Mouse (Mus musculus) neutrophil, adult 83 days (primary cell): Measurements from ENCODE around the gene Arl8b. TPM values are rescaled to one million over a fixed set of nuclear protein-coding genes. Genes with fewer than 3 reads are reported as not detected.

Source experiments
- total RNA-seq, 2 experiments: library from RNA; stranded (reverse); gene quantifications; one replicate each; pipeline ENCODE4 v1.2.4; 2023

Gene Arl8b
- total RNA-seq = 10 to 100 TPM; 48.3 to 49.9 TPM

DNA sequence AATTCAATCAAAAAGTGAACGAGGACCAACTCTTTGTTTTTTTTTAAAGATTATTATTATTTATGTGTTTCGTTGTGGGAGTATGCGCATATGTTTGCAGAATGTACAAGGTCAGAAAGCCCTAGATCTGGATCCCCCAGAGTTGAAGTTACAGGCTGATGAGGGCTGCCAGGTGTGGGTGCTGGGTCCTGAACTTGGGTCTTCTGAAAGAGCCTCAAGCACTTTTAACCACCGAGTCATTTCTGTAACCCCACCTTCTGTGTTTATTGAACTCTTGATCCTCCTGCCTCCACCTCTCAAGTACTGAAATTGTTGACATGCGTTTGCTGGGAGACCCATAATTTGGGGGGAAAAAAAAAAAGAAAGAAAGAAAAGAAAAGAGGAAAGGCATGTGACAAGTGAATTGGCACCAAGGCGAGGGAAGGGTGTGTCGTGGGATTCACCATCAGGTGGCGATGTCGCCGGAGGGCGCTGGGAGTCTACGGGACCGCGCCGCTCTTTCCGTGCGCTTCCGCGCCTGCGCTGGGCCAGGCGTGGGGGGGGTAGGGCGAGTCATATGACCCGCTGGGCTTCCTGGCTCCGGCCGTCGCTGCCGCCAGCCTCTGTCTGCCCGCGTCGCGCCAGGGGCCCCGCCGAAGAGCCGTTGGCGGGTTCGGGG lies at the start of gene Arl8b:
Arl8b (plus strand) TSS at position 574 of the 658 bp plus-strand sequence.

DNA sequence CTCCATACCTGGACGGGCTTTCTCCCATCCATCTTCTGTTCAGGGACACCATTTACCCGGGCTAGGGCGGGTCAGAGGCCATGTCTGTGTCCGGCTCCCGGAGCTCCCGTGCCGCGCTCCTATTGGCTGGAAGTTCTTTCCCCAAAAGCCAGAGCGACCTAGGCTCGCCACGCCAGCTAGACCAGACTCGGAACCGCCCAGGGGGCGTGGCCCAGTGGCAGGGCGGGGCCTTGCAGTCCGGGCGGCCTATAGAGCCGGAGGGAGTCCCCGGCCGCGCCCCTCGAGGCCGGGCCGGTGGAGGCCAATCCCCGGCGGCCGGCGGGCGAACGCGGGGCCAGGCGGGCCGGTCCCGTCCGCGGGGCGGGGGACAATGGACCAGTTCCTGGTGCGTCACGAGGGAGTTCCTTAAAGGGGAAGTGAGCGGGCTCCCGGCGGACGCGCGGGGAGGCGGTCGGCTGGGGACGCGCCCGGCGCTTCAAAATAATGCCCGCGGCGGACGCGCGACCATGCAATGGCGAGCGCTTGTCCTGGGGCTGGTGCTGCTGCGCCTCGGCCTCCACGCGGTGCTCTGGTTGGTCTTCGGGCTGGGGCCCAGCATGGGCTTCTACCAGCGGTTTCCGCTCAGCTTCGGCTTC lies 45.5 kb downstream of the Arl8b start, which contains the start of gene Edem1:
Edem1 (plus strand) TSS at position 408 of the 635 bp plus-strand sequence.

Other genes starting within 250 kb of the Arl8b start
- gene Bhlhe40, start 122.5 kb upstream of the Arl8b start, total RNA-seq = 10 to 100 TPM; 40.6 to 43.0 TPM
- 100 to 1,000 TPM; 135 to 136 TPM for gene Edem1, start 45.5 kb downstream of the Arl8b start, total RNA-seq